In genomic region chr3:15053968-15054367, GRCm38 (mm10) we compare ENCODE assay signal across 28 mouse cellular contexts.
DNase-seq lines count a peak whose midpoint lies in the region; ATAC-seq and TF ChIP-seq lines count a peak whose summit lies in the region.
"Had no signal": no experiment of that assay in that cellular context is flagged by ENCODE, and none has a peak within 500 bp of the region (broad histone marks: within the 10 kb centered on the region; RNA-seq: fewer than 3 reads in every experiment).

No protein-coding gene starts in this region.

- no peak for TF ChIP-seq CTCF in kidney, postnatal 0 days (IDR thresholded peaks at IDR 0.05; ENCODE audit: low read depth)
- TF ChIP-seq CTCF in E14TG2a.4 (conservative IDR thresholded peaks at IDR 0.05; ENCODE audit: low read length), result no peak
- no peak for TF ChIP-seq CTCF in brain, embryonic 14.5 days (IDR thresholded peaks at IDR 0.05; ENCODE audit: borderline replicate concordance, extremely low read depth, insufficient read depth, insufficient read length)

- H3K27ac ChIP-seq in kidney, postnatal 0 days, result no peak overlapping the region
- H3K27ac ChIP-seq in hindbrain, embryonic 13.5 days, result no peak overlapping the region
- H3K27ac ChIP-seq: forebrain, embryonic 10.5 days; hindbrain, embryonic 12.5 days; limb, embryonic 13.5 days; liver, embryonic 13.5 days; lung, embryonic 15.5 days; midbrain, embryonic 10.5 days; stomach, embryonic 15.5 days had no signal

- no peak for ATAC-seq in kidney, postnatal 0 days (replicated peaks; ENCODE audit: low FRiP score, low read depth)
- ATAC-seq in hindbrain, embryonic 13.5 days (ENCODE audit: low FRiP score), result no peak
- ATAC-seq: forebrain, postnatal 0 days; inflammation-experienced regulatory T-cells, adult 6 months had no signal

- 49% methylated on average over 3 of the region's 3 CpGs for WGBS in kidney, postnatal 0 days
- 81% methylated on average over 3 of the region's 3 CpGs for WGBS in hindbrain, embryonic 13.5 days

- no peak overlapping the region for H3K4me3 ChIP-seq in kidney, postnatal 0 days (replicated peaks; ENCODE audit: low read depth, low read length)
- peak overlapping the region; percentile 27; the same call in 1 of the 2 replicates for H3K4me3 ChIP-seq in E14TG2a.4 (replicated peaks; ENCODE audit: low read length)
- no peak overlapping the region for H3K4me3 ChIP-seq in hindbrain, embryonic 13.5 days
- H3K4me3 ChIP-seq: forebrain, embryonic 10.5 days; heart, embryonic 12.5 days; hindbrain, embryonic 12.5 days; limb, embryonic 13.5 days; liver, embryonic 13.5 days; lung, embryonic 15.5 days; midbrain, embryonic 10.5 days; stomach, embryonic 15.5 days had no signal

- H3K4me1 ChIP-seq in kidney, postnatal 0 days (replicated peaks; ENCODE audit: insufficient read depth, low read length), result no peaks in the 10 kb centered on the region
- H3K4me1 ChIP-seq in E14TG2a.4 (replicated peaks; ENCODE audit: low read depth, low read length), result peaks cover 21% of the 10 kb centered on the region
- no peaks in the 10 kb centered on the region for H3K4me1 ChIP-seq in hindbrain, embryonic 13.5 days (replicated peaks)
- H3K4me1 ChIP-seq: forebrain, embryonic 10.5 days; heart, embryonic 12.5 days; hindbrain, embryonic 12.5 days; limb, embryonic 13.5 days; liver, embryonic 13.5 days; lung, embryonic 15.5 days; midbrain, embryonic 10.5 days; stomach, embryonic 15.5 days had no signal

- DNase-seq in adrenal gland, adult 2 months, result peak; percentile 20
- no peak for DNase-seq in adrenal gland, postnatal 36 days
- DNase-seq in kidney, postnatal 0 days (ENCODE audit: low spot score), result peak; percentile 65
- no peak for DNase-seq in kidney, adult 11 months
- DNase-seq in brain, embryonic 14.5 days (ENCODE audit: low read depth), result peak; percentile 7
- DNase-seq in frontal cortex, adult 2 months (ENCODE audit: extremely low spot score in 1 of 2, low spot score in 1 of 2), result no peak
- DNase-seq: adrenal gland, adult 8-10 months; B cell, adult 2 months; cerebellum, adult 11 months; cerebellum, postnatal 25 days; embryo, embryonic 11 days; forebrain, postnatal 0 days; heart, postnatal 14 days; liver, embryonic 13.5 days; lung, postnatal 4 days; right cerebral cortex, postnatal 25 days; thymus, adult 18-20 months had no signal

- no peaks in the 10 kb centered on the region for H3K9me3 ChIP-seq in kidney, postnatal 0 days (replicated peaks; ENCODE audit: low read length)
- peaks cover 2% of the 10 kb centered on the region; the same call in 1 of the 2 replicates for H3K9me3 ChIP-seq in E14TG2a.4 (ENCODE audit: low read length)
- no peaks in the 10 kb centered on the region for H3K9me3 ChIP-seq in hindbrain, embryonic 13.5 days
- H3K9me3 ChIP-seq: G1E; liver, embryonic 13.5 days; lung, embryonic 15.5 days; midbrain, embryonic 10.5 days; stomach, embryonic 15.5 days had no signal

- H3K36me3 ChIP-seq in kidney, postnatal 0 days (ENCODE audit: insufficient read depth, low read length), result no peaks in the 10 kb centered on the region
- peaks cover 11% of the 10 kb centered on the region for H3K36me3 ChIP-seq in E14TG2a.4 (ENCODE audit: insufficient read depth, low read length)
- H3K36me3 ChIP-seq in hindbrain, embryonic 13.5 days, result no peaks in the 10 kb centered on the region
- H3K36me3 ChIP-seq: forebrain, embryonic 10.5 days; G1E; heart, embryonic 12.5 days; hindbrain, embryonic 12.5 days; limb, embryonic 13.5 days; liver, embryonic 13.5 days; lung, embryonic 15.5 days; midbrain, embryonic 10.5 days; stomach, embryonic 15.5 days had no signal

- H3K4me2 ChIP-seq in kidney, postnatal 0 days (ENCODE audit: low read length), result no peak overlapping the region
- H3K4me2 ChIP-seq in hindbrain, embryonic 13.5 days, result no peak overlapping the region
- H3K4me2 ChIP-seq: heart, embryonic 12.5 days; hindbrain, embryonic 12.5 days; limb, embryonic 13.5 days; liver, embryonic 13.5 days; lung, embryonic 15.5 days; stomach, embryonic 15.5 days had no signal

- TF ChIP-seq POLR2A in brain, embryonic 14.5 days (IDR thresholded peaks at IDR 0.05; ENCODE audit: borderline replicate concordance, extremely low read depth, insufficient read depth, insufficient read length, poor library complexity, severe bottlenecking), result no peak

- H3K9ac ChIP-seq in kidney, postnatal 0 days (ENCODE audit: low read depth, low read length), result no peak overlapping the region
- H3K9ac ChIP-seq in hindbrain, embryonic 13.5 days, result no peak overlapping the region
- H3K9ac ChIP-seq: forebrain, postnatal 0 days; heart, embryonic 12.5 days; hindbrain, embryonic 12.5 days; limb, embryonic 13.5 days; liver, embryonic 13.5 days; lung, embryonic 15.5 days; stomach, embryonic 15.5 days had no signal

- H3K27me3 ChIP-seq in kidney, postnatal 0 days (ENCODE audit: insufficient read depth, low read length), result no peaks in the 10 kb centered on the region
- H3K27me3 ChIP-seq in E14TG2a.4 (ENCODE audit: insufficient read depth, low read length), result no peaks in the 10 kb centered on the region
- no peaks in the 10 kb centered on the region for H3K27me3 ChIP-seq in hindbrain, embryonic 13.5 days
- H3K27me3 ChIP-seq: heart, embryonic 12.5 days; hindbrain, embryonic 12.5 days; limb, embryonic 13.5 days; liver, embryonic 13.5 days; lung, embryonic 15.5 days; stomach, embryonic 15.5 days had no signal

Comparison
In these comparisons a context has a peak if more than half of its experiments do, and no peak if none do; other contexts are left out.
1. DNase-seq: peak in adrenal gland, adult 2 months (single experiment), kidney, postnatal 0 days (single experiment) and brain, embryonic 14.5 days (single experiment); none in adrenal gland, postnatal 36 days (0 of 2), kidney, adult 11 months (single experiment) and frontal cortex, adult 2 months (0 of 2).